Mouse (Mus musculus) cerebral cortex, adult 2 months (tissue): ENCODE results near the gene Phf21a.

Source experiments
- WGBS: fragments of 180-500 bp; shearing (Covaris S2); methylation state at CpG from one replicate; pipeline ENCODE4 v1.1.7; 2018; 5-methylcytosine and 5-hydroxymethylcytosine counted together

The Phf21a gene

DNA sequence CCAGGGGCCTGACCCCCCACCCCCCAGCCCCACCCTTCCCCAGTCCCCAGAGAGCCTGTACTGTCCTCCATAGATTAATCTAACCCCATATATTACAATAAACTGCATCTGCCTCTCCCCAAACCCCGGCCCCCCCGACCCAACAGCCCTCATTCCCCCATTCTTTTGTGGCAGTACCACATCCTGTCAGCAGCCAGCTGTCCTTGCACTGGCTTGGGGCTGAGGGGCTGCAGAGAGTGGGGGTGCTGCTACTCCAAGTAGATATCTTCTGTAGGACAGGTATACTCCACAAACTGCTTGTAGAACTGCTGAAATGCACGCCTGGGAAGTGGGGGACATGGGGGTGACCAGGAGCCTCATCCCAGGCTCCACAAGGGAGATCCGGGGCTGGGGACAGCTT lies 291.2 kb downstream of the Phf21a start:
- WGBS = 69% methylated on average over 4 of the region's 4 CpGs

DNA sequence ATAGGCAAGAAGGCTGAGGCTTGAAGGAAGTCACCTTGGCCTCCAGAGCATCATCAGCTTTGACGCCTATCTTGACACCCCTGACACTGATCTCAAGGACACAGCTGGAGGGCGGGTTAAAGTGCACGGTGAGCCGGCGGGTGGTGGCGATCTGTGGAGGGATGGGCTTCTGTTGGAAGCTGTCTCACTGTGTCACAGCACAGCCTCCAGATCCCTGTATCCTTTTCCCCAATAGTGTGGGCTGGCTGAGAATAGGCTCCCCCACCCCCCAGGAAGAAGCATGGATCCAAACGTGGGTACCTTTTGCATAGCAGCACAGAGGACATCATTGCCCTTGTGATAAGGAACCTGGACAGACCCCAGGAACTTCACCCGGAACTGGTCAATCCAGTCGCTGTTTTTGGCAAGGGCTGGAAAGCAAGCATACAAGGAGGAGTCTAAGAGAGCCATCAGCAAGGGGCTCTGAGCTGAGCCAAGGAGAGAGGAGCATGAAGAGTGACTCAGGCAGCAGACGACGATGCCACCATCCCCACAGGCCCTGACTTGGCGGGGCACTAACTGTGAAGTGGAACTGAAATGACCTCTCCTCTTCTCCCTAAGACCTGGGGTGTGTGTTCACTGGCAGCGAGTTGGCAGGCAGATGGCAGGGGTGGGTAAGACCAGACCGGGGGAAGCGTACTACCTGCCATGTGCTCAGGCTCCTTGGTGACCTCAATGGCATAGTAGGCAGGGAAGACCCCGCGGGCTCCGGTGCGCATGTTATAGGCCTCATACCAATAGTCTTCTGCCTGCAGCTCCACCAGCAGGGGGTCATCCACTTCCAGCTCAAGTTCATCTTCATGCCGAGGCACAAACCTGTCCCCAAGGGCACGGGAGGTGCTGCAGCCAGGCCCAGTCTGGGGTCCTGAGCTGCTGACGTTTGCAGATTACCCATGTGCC lies 292.5 kb downstream of the Phf21a start:
- 53% methylated on average over 22 of the region's 22 CpGs for WGBS

- WGBS = 81% methylated on average over 30 of the region's 30 CpGs
Measured at GRCm38 (mm10) chr2:92386821-92387570, 294.1 kb downstream of the Phf21a start.

DNA sequence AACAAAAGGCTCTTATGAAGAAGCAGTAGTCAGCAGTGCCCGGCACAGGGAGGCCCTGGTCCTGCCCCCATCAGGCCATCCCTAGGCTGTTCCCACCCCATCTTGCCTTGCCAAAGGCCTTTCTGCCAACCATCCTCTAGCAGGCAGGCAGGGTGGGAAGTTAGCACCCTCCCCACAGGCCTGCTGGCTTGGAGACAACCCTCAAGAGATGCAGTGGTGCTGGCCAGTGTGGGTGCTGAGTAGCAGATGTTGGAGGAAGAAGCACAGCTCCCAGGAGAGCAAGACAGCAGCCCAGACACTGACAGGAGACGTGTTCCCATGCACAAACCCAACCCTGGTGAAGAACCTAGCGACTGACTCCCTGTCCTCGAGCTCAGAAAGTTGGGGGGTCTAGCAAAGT lies 294.7 kb downstream of the Phf21a start:
- 23% methylated on average over 4 of the region's 4 CpGs for WGBS

DNA sequence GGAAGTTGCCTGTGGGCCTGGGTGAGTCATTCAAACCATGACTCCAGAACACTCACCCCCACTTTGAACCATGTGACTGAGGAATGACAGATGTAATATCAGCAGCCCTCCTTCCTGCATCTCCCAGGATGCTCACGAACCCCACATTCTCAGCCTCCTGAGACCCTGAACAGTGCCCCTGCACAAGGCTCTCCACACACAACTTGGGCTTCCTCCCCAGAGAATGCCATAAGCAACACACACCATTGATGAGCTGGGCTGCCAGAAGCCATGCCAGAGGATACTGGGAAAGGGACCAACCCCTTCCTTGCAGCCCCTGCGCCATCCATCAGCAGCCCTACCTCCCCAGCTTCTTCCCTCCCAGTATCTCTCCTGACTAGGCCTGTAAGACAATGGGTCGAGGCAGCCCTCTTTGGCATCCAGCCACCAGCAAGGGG lies 295.2 kb downstream of the Phf21a start:
- WGBS = 22% methylated on average over 3 of the region's 3 CpGs

DNA sequence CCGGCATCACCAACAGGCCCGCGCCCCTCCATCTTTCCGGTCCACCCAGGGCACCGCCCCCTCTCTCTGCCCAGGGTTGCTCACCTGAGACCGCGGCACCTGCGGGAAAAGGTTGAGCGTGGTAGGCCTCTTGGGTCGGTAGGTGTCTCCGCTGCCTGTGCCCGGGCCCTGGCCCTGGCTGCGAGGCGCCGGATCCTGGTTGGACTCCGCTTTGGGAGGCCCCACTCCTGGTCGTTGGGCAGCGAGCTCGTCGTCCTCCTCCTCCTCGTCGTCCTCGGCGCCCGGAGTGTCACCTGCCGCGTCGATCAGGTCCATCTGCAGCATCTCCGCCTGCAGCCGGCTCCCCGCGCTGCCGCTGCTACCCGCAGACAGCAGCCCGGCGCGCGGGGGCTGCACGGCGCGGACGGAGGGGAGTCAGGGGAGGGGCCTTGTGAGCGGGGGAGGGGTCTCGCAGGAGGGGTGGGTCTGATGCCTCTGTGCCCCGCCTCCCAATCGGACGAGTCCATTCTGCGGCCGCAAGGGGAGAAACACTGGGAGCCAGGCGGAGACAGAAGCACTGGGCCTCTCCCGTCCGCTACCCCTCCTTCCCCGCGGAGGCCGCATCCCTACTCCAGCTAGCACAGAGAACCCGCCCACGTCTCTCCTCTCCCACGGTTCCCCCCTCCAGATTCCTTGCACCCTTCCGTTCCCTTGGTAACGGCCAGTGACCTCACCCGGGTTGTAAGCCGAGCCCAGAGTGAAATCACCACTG lies 296.1 kb downstream of the Phf21a start:
- 1% methylated on average over 62 of the region's 62 CpGs for WGBS

DNA sequence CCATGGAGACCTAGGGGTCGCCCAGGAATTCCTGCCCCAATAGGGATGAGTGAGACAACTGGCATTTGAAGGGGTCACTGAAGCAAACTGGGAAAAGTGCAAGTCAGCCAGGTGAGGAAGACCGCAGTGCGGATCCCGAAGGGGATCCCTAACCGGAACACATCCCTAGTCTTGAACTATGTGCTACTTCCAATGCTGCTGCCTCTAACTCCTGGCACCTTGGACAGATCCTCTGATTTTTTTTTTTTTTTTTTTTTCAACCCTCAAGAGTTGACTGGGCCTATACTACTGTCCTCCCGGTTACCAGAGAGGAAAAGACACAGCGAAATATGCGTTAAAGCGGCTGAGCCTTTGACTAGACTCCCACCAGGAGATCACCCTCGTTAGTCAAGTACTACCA lies 296.7 kb downstream of the Phf21a start:
- 12% methylated on average over 10 of the region's 10 CpGs for WGBS

GRCm38 (mm10) chr2:92390206-92390930 lies 297.5 kb downstream of the Phf21a start:
- WGBS = 45% methylated on average over 6 of the region's 6 CpGs

DNA sequence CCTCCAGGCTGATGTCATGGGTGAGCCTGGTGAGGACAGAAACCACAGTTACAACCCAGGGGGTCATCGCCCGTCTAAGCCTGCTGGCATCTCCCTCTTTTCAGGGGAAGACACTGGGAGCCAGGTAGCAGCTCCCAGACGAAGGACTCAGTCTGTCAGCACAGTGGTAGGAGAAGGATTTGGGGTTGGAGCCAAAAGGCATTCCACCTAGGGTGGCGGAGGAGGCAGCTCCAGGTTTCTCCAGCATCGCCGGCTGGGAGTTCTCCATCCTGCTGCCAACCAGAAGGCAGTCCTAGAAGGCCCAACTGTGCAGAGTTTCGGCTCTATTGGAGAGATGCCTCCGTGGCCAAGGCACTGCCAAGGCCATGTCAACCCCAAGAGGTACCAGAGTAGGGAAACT lies 298.2 kb downstream of the Phf21a start:
- WGBS = 41% methylated on average over 8 of the region's 8 CpGs

- 16% methylated on average over 11 of the region's 11 CpGs for WGBS
Measured at GRCm38 (mm10) chr2:92391703-92392317, 298.9 kb downstream of the Phf21a start.

DNA sequence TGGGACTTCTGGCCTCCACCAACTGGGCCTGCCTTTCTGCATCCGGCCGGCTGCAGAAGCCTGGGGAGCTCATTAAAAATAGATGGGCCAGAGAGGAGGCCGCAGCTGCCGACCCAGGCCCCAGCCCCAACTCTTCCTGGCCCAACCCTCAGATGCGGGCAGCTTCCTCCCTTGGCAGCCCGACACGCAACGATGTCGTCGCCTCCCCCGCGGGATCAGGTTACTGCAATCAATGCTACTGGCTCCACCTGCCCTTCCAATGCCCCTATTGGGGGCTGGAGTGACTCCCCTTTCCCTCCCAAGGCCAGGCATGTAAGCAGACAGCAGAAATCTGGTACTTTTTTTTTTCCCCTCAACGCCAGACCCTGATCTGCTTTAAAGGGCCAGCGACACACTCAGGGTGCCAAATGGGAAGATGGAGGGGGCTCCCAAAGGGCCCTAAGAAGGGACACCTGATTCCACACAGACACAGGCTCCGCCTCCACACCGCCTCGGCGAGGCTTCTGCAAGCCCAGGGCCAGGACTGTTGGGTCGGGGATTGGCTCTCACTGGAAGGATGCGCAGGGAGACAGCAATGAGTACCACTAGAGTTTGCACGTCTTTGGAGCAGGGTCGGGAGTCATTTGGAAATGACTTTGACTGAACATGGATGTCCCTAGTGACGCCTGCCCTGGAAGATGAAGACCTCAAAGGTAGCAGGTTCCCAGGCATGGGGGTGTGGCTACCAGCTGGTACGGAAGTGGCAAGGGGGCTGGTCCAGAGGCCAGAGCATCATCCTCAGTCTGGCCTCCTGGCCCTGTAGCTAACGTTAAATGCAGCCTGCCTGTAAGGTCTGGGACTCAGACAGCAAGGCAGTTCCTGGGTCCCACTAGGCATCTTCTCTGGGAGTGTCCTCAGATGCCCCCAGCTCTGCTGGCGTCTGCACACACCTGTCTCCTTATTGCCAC lies 299.7 kb downstream of the Phf21a start:
- 9% methylated on average over 26 of the region's 26 CpGs for WGBS

DNA sequence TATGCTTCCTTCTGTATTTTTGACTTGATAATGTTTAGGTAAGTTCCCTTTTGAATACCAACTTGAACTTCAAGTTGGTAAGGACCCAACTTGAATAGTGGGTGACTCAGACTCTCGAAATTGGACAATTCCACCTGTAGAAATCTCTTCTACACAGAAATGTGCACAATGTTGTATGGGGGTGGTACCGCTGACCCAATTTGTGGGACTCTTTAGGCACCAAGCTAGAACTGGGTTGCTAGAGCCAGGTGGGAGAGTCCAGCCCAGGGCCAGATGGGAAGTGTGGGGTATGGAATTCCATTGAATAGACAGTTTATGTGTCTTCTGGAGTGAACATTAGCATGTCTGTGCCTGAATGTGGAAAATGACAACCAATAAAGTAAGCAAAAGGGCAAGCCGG lies 302.6 kb downstream of the Phf21a start:
- WGBS = 67% methylated on average over 3 of the region's 3 CpGs

DNA sequence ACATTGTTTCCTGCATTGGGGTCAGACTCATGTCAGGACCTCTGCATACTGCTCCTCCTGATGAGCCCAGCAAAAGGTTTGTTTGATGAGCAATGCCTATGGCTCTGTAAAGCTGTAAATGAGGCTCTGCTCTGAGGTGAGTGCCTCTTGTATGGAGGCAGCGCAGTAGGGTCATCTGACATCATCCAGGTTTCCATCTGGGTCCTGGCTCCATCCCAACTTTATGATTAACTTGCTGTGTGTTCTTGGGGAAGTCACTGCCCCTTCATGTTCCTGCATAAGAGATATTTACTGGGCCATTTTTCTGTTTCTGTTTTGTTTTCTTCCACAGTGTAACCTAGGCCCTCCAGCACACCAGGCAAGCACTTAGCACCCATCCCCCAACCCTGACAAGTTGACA lies 304.5 kb downstream of the Phf21a start:
- WGBS = 56% methylated on average over 1 of the region's 1 CpGs

DNA sequence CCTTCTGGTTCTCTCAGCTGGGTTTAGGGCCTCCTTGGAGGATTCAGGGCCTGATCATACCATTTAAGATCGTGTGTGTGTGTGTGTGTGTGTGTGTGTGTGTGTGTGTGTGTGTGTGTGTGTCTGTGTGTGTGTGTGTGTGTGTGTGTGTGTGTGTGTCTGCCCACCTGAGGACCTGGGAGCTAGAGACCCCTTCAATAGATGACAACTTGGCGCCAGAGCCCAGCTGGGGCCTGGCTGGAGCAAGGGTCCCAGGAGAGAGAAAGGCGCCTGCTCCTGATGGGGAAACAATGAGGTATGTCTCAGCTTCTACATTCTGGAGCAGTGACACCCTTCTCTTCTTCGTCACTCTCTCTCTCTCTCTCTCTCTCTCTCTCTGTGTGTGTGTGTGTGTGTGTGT lies 307.0 kb downstream of the Phf21a start:
- WGBS = 34% methylated on average over 4 of the region's 4 CpGs

DNA sequence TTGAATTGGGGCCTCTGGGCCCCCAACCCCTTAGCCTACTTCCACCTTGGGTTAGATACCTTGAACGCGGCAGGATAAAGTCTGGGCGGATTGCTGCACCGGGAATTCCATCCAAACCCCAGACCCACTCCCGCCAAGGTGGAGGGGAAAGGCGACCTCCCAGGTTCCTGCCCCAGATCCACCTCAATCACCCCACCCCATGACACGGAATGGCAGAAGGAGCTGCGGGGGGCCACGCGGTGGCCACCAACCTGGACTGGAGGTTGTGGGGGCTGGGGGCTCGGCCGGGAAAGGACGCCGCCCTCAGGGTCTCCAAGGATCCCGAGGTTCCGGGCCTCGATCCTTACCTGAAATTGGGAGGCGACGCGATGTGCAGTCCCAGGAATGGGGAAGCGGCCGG lies 307.8 kb downstream of the Phf21a start:
- WGBS = 1% methylated on average over 22 of the region's 22 CpGs

- WGBS = 3% methylated on average over 59 of the region's 59 CpGs
Measured at GRCm38 (mm10) chr2:92401091-92401561, 308.2 kb downstream of the Phf21a start, which contains the start of gene Mapk8ip1. Gene Mapk8ip1 (minus strand): TSS chr2:92401263.

DNA sequence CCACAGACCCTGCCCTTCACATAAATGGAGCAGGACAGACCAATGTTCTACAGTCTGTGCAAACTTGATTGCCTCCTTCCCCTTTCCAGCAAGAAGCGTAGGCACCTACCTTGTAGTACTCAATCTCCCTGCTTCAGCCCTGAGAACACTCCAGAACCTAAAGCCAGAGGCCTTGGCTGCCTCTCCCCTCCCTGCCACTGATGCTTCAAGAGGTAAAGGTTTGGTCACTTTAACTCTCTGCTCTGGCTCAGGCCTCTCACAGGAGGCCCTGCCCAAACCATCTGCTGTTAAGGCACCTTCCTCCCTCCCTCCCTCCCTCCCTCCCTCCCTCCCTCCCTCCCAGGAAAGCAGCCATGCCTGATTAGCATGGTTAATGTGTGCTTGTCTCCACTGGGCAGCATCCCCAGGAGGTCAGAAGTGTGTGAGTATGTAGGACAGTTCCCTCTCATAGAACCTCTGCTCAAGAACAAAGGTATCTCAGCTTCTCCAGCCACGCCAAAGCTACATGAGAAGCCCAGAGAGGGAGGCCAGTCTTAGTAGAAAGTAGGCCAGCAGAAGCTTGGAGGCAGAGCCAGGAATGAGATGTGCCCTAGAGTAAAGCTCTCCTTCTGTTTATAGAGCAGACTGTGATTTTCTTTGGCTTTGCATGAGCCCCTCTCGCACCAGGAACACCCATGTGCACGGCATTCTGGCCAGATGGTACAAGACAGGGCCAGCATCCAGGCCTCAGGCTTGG lies 309.8 kb downstream of the Phf21a start:
- 39% methylated on average over 4 of the region's 4 CpGs for WGBS

DNA sequence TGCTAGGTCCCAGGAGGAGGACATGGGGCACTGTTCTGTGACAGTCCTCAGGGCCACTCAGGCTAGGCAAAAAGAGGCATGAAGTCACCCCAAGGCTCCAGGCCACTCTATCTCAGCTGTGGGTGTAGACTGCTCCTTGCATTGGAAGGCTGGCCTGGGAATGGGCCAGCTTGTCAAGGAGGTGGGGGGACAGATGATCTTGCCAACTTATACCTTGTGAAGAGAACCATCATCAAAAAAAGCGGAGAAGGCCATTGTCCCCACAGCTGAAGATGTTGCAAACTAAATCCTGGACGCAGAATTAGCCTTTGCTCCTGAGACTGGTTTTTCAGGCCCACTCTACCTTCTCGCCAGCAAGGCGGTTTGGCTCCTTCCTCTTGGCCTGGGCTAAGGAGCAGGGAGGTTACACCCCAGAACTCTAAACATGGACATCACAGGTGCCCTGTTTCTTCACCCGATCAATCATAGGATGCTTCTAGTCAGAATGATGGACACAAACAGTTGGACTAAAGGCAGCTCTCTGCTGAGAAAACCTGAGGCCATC lies 310.9 kb downstream of the Phf21a start:
- WGBS = 85% methylated on average over 5 of the region's 5 CpGs

DNA sequence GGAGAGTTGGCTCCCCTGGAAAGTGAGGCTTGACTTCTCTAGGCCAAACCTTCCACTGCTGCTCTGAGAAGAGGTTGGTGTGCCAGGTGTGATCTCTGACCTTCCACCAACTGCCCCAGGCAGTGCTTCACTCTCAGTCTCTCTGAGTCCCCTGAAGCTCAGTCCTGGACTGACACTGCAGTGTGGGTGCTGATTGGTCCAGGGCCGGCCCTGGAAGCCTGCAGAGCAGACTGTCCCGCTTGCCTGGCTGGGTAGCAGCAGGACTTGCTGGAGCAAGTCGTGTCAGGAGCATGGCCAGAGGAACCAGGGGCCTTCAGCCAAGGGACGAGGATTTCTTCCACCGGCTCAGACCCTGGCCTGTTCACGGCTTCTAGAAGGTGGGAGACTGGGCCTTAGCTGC lies 311.8 kb downstream of the Phf21a start:
- 67% methylated on average over 6 of the region's 6 CpGs for WGBS
